Mouse (Mus musculus) heart, embryonic 14.5 days (tissue): ENCODE measurements around the gene Mob3a. TPM values are rescaled to one million over a fixed set of nuclear protein-coding genes. Genes with fewer than 3 reads are reported as not detected.
A peak's percentile ranks its signal among the peaks of the same experiment; 100 is the strongest.

Experiments used
- ATAC-seq: fragments of 200-750 bp; cut with Nextera tagmentation; 2 replicates; pipeline ENCODE4 v1.8.0; 2017; ENCODE audit warnings: low read depth, moderate TSS enrichment; ENCODE audit not compliant: insufficient number of reproducible peaks, insufficient read depth, low FRiP score
- H3K27ac ChIP-seq, 2 experiments: fragments of 200-500 bp in 1 of 2; fragments of 300-500 bp in 1 of 2; sonication (generic) in 1 of 2; replicated peaks in 1 of 2; 2 replicates each; pipeline ENCODE4 v1.5.1; 2012 to 2014; ENCODE audit warnings: low read depth in 2 of 2, low read length in 2 of 2, control low read depth in 1 of 2, mild to moderate bottlenecking in 1 of 2, mixed read lengths in 1 of 2; ENCODE audit not compliant: control insufficient read depth in 1 of 2, insufficient read depth in 1 of 2
- H3K27me3 ChIP-seq: fragments of 300-500 bp; sonication (generic); 2 replicates; pipeline ENCODE4 v1.6.1; 2014; ENCODE audit warnings: mild to moderate bottlenecking, low read length, control low read depth; ENCODE audit not compliant: control insufficient read depth, insufficient read depth
- H3K36me3 ChIP-seq: fragments of 300-500 bp; sonication (generic); 2 replicates; pipeline ENCODE4 v1.6.1; 2014; ENCODE audit warnings: mild to moderate bottlenecking, control low read depth, low read length, mixed read lengths; ENCODE audit not compliant: control insufficient read depth, insufficient read depth
- H3K4me1 ChIP-seq, 2 experiments: fragments of 200-500 bp in 1 of 2; fragments of 300-500 bp in 1 of 2; sonication (generic) in 1 of 2; 2 replicates each; pipeline ENCODE4 v1.6.1; 2012 to 2014; ENCODE audit warnings: low read length in 2 of 2, control low read depth in 1 of 2, mixed read lengths in 1 of 2; ENCODE audit not compliant: control insufficient read depth in 2 of 2, insufficient read depth in 2 of 2
- H3K4me2 ChIP-seq: fragments of 300-500 bp; sonication (generic); 2 replicates; pipeline ENCODE4 v1.6.1; 2014; ENCODE audit warnings: mild to moderate bottlenecking, low read length
- H3K4me3 ChIP-seq, 2 experiments: fragments of 200-500 bp in 1 of 2; fragments of 300-500 bp in 1 of 2; sonication (generic) in 1 of 2; 2 replicates each; pipeline ENCODE4 v1.5.1; 2012 to 2014; ENCODE audit warnings: low read length in 2 of 2, mild to moderate bottlenecking in 2 of 2, control low read depth in 1 of 2, low read depth in 1 of 2, moderate library complexity in 1 of 2; ENCODE audit not compliant: control insufficient read depth in 1 of 2, insufficient read depth in 1 of 2
- H3K9ac ChIP-seq: fragments of 300-500 bp; sonication (generic); 2 replicates; pipeline ENCODE4 v1.6.1; 2014; ENCODE audit warnings: mild to moderate bottlenecking, low read length
- H3K9me3 ChIP-seq: fragments of 300-500 bp; sonication (generic); 2 replicates; pipeline ENCODE4 v1.6.1; 2016; ENCODE audit warnings: low read length, control low read depth; ENCODE audit not compliant: control insufficient read depth
- WGBS: fragments of 180-500 bp; shearing (Covaris S2); extraction: QIAGEN DNeasy Blood & Tissue Kit; methylation state at CpG from one replicate; pipeline ENCODE4 v1.1.7; 2014; 5-methylcytosine and 5-hydroxymethylcytosine counted together
- polyA plus RNA-seq: library from polyadenylated mRNA; unstranded; fragments of >200 nt; fragmentation: Nextera tagmentation; extraction: Ambion mirVana; gene quantifications from 2 replicates; pipeline ENCODE4 v1.2.1, GENCODE M21; 2014

Gene Mob3a
- polyA plus RNA-seq, 1 experiment from 2014 or later = 22.3 TPM

- H3K9me3 ChIP-seq = no peaks in the 10 kb centered on the region
- no peak overlapping the region for H3K4me2 ChIP-seq
- 83% methylated on average over 14 of the region's 14 CpGs for WGBS
- no peaks in the 10 kb centered on the region for H3K27me3 ChIP-seq
- no peak overlapping the region for H3K4me3 ChIP-seq
- H3K9ac ChIP-seq = no peak overlapping the region
- ATAC-seq = no peak
- H3K36me3 ChIP-seq = no peaks in the 10 kb centered on the region
- no peak overlapping the region for H3K27ac ChIP-seq
- peaks cover 13 to 29% of the 10 kb centered on the region in 2 experiments for H3K4me1 ChIP-seq
Measured at GRCm38 (mm10) chr10:80658194-80658840, 43.5 kb downstream of the Mob3a start.

GRCm38 (mm10) chr10:80656863-80657623, 44.7 kb downstream of the Mob3a start, which contains the start of gene Btbd2:
TSS of gene Btbd2 (minus strand) at chr10:80657071.
- peaks cover 12 to 25% of the 10 kb centered on the region in 2 experiments for H3K4me1 ChIP-seq
- no peak for ATAC-seq
- peak within 1 kb of the TSS; percentile 77 for H3K4me2 ChIP-seq
- no peaks in the 10 kb centered on the region for H3K9me3 ChIP-seq
- H3K27ac ChIP-seq = peak within 1 kb of the TSS; percentile 82
- H3K9ac ChIP-seq = peak within 1 kb of the TSS; percentile 94
- H3K4me3 ChIP-seq = peak within 1 kb of the TSS; percentile 71 to 93
- WGBS = 25% methylated on average over 15 of the region's 15 CpGs
- peaks cover 3% of the 10 kb centered on the region; the same call in 1 of the 2 replicates for H3K36me3 ChIP-seq
- H3K27me3 ChIP-seq = no peaks in the 10 kb centered on the region

GRCm38 (mm10) chr10:80656130-80656862, 45.5 kb downstream of the Mob3a start:
- H3K4me2 ChIP-seq = peak overlapping the region; percentile 77
- no peaks in the 10 kb centered on the region for H3K27me3 ChIP-seq
- under 1% methylated on average over 69 of the region's 72 CpGs for WGBS
- peak overlapping the region; percentile 71 to 93 for H3K4me3 ChIP-seq
- peaks cover 12 to 25% of the 10 kb centered on the region in 2 experiments for H3K4me1 ChIP-seq
- ATAC-seq = peak; percentile 84
- H3K36me3 ChIP-seq = peaks cover 6% of the 10 kb centered on the region; the same call in 1 of the 2 replicates
- no peaks in the 10 kb centered on the region for H3K9me3 ChIP-seq
- H3K27ac ChIP-seq = peak overlapping the region; percentile 82
- H3K9ac ChIP-seq = peak overlapping the region; percentile 94

GRCm38 (mm10) chr10:80655406-80656129, 46.2 kb downstream of the Mob3a start:
- H3K27me3 ChIP-seq = no peaks in the 10 kb centered on the region
- 0 out of 2 replicates have a peak, but pooled peaks have one; percentile 7 for ATAC-seq
- peaks cover 12 to 25% of the 10 kb centered on the region in 2 experiments for H3K4me1 ChIP-seq
- no peaks in the 10 kb centered on the region for H3K9me3 ChIP-seq
- H3K9ac ChIP-seq = peak overlapping the region; percentile 94
- peak overlapping the region in 1 of 2 experiments; percentile 72; a peak in 2 of 4 replicates for H3K27ac ChIP-seq
- H3K4me2 ChIP-seq = peak overlapping the region; percentile 77
- peaks cover 6% of the 10 kb centered on the region; the same call in 1 of the 2 replicates for H3K36me3 ChIP-seq
- H3K4me3 ChIP-seq = peak overlapping the region; percentile 71 to 93
- 4% methylated on average over 12 of the region's 12 CpGs for WGBS

GRCm38 (mm10) chr10:80654866-80655265, 46.9 kb downstream of the Mob3a start:
- Histone ChIP-seq H3K9ac (0 out of 2 replicates have a peak overlapping the region, but pooled peaks have one; percentile 31), H3K4me3 (no peak overlapping the region)

GRCm38 (mm10) chr10:80653156-80653720, 48.5 kb downstream of the Mob3a start:
- no peaks in the 10 kb centered on the region for H3K9me3 ChIP-seq
- 85% methylated on average over 6 of the region's 6 CpGs for WGBS
- H3K9ac ChIP-seq = no peak overlapping the region
- H3K27ac ChIP-seq = no peak overlapping the region
- no peak overlapping the region for H3K4me3 ChIP-seq
- H3K27me3 ChIP-seq = no peaks in the 10 kb centered on the region
- no peak for ATAC-seq
- peaks cover 12 to 23% of the 10 kb centered on the region in 2 experiments for H3K4me1 ChIP-seq
- peaks cover 9% of the 10 kb centered on the region for H3K36me3 ChIP-seq
- H3K4me2 ChIP-seq = no peak overlapping the region

More at GRCm38 (mm10) chr10:80654866-80655265, 46.9 kb downstream of the Mob3a start:
- Histone ChIP-seq H3K36me3 (peaks cover 6% of the 10 kb centered on the region; the same call in 1 of the 2 replicates), H3K4me1 (peaks cover 12 to 25% of the 10 kb centered on the region in 2 experiments), H3K9me3 (no peaks in the 10 kb centered on the region), H3K27me3 (no peaks in the 10 kb centered on the region), H3K4me2 (peak overlapping the region; percentile 77), H3K27ac (no peak overlapping the region)
- no peak for ATAC-seq
- WGBS = 85% methylated on average over 6 of the region's 6 CpGs
